Mouse (Mus musculus): ENCODE data around the gene Hspa8.

Gene Hspa8

DNA sequence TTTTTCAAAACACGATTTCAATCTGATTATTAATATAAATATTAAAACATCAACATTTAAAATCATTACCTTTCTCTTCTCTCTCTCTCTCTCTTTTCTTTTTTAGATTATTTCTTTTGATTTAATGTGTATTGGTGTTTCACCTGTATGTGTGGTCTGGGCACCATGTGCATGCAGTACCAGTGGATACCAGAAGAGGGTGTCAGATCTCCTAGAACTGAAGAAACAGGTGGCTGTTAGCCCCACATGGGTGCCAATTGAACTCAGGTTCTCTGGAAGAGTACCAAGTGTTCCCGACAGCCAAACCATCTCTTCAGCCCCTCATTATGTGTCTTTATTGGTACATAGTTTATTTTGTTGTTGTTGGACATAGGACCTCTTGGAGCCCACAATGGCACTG lies 11.1 kb downstream of the Hspa8 start:
- no peak for DNase-seq

DNA sequence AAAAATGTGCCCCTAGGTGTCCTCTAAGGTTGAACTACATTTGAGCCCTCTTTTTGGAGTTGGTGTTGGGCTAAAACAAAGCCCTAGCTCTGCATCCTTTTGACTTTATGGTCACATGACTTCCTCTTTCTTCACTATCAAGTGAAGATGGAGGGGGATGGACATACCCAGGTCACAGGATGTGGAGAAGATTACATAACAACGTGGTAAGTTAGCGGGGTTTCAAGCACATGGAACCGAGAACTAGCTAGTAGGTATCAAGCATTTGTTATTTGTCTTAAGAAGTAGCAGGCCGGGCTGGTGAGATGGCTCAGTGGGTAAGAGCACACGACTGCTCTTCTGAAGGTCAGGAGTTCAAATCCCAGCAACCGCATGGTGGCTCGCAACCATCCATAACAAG lies 13.3 kb downstream of the Hspa8 start:
- no peak for DNase-seq

DNA sequence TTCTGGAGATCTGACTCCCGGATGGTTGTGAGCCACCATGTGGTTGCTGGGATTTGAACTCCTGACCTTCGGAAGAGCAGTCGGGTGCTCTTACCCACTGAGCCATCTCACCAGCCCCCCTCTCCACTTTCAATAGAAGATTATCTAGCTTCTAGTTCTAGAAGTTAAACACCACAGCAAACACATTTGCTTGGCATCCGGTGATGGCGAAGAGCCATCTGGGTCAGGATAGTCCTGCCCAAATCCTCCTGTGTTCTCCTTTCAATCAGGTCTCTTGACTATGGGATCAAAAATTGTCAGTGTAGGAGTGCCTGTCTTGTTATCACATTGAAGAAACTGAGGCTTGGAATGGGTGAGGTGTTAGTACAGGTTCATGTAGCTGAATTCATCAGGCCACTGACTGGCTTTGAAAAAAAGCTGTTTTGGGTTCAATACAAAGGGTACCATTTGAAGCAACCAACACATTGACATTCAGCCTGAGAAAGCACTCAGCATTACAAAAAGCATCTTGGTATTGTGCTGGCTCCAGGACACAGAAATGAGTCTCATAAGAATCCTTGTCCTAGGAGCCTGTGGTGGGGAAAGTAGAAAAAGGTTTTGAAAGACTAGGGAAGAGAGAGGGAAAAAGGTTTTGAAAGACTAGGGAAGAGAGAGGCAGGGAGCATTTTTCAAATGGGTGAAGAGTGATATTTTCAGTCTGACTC lies 16.7 kb downstream of the Hspa8 start:
- DNase-seq: no peak

DNA sequence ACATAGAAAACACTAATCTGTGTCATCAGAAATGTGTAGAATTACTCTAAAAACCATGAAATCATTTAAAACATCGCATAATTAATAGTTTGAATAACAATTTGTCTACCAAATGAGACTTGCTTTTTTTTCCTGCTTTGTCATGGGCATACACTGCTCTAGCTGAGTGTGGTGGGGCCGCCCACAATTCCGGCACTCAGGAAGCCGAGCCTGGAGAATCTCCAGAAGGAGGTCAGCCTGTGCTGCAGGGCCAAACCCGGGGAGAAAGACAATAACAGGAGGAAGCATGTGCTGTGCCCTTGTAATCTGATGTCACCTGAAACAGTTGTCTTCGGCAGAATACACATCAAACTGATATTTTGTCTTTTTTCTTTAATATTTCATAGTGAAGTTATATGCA lies 24.8 kb downstream of the Hspa8 start:
- peak; percentile 49 for DNase-seq

DNA sequence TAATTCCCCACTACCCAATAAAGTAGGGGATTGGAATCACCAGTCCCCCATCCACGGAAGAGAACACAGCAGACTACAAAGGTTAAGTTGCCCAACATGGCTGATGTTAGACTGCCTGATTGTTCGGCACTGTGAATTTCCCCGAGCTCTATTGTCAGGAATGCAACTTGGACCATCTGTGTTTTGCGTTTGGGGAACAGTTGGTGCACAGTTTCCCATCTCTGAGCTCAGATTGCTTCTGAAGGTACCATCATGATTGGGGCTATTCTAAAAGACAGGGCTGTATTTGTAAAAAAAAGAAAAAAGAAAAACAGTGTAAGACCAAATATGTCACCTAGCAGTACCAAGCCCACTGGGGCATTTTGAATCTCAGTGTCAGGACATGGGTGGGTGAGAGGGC lies 26.6 kb downstream of the Hspa8 start:
- no peak for DNase-seq

DNA sequence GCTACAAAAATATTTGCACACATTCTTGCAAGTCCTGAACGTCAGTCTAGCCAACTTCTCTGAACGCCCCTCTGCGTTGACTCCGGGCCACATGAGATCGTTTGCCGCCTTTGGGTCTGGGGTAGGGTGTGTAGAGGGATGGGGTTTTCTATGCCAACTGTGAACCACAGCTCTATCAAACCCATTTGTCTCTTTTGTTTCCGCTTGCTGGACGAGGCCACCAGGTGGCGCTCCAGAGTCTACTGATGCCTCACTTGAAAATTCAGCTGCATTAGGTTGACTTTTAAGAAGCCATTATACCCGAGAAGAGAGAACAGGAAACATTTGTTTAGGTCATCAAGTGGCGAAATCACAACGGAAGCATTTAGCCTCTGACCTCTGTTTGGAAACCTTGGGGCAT lies 33.8 kb downstream of the Hspa8 start:
- peak; percentile 76 for DNase-seq

DNA sequence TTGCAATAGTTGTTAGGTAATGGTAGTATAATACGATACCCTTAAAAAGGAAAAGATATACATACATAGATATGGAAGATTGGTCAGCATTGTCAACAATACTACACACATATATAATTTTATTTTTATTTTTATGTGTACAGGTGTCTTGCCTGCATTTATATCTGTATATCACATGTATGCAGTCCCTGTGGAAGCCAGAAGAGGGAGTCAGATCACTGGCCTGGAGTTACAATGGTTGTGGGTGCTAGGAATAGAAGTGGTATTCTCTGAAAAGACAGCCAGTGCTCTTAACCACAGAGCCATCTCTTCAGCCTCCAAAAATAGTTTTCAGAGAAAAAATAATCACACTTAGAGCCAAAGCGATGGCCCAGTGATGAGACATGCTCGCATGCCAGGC lies 35.9 kb downstream of the Hspa8 start:
- no peak for DNase-seq

DNA sequence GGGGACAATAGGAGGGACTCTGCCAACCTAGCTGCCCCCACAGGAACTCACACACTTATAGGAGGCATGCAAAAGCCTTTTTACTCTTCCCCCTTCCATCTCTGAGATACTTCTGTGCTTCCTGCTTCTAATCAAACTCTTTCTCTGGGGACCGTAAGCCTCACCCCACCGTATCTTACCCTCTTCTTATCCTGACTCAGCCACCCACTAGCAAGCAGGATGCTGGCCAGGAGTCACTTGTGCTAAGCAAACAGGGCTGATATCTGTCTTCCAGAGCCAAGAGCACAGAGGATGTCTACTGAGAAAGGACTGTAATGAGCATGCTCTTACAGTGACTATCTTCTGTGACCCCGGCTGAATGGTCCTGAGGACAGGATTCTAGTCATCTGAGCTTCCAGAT lies 38.9 kb downstream of the Hspa8 start:
- no peak for DNase-seq

DNA sequence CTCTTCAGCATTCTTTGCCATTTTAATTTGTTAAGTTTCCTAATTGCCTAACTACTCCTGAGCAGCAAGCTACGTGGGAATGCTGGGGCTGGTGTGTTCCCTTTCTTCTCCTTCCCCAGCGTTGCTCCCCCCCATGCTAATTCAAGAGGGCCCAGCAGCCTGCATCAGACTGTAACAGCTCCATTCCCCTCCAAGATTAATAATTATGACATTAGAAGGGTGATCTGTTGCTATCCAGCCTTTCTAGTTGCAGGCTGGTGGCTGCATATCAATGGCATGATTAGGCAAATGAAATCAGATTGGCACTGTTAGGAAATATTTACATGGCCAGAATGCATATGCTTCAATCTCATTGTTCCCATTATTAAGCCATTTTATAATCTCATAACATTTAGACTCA lies 50.7 kb downstream of the Hspa8 start:
- no peak for DNase-seq

DNA sequence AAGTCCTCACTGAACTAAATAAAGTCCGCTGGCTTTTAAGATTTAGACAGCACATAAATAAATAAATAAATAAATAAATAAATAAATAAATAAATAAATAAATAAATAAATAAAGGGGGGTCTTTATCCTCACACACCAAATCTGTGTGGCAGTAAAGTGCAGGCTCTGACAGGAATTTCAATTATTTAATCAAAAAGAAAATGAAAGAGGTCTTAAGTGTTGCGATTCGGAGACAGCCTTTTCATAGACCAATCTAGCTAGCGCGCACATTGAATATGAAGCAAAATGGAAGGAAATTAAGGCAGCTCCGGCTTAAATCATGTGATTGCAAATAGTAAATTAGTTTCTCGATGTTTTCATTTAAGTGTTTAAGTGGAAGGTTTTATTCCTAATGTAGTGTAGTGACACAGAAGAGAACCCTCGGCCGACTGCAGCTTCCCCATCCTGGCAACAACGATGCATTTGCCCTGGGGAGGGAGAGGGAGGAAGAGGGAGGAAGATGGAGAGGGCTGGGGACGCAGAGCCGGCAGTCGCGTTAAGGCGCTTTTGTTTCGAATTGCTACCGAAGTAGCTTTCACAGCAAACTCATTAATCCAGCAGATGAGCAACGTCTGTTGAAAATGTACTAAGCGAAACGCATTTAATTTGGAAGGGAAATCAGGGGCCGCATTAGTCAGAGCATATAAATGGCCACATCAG lies 57.8 kb downstream of the Hspa8 start:
- no peak for DNase-seq

DNA sequence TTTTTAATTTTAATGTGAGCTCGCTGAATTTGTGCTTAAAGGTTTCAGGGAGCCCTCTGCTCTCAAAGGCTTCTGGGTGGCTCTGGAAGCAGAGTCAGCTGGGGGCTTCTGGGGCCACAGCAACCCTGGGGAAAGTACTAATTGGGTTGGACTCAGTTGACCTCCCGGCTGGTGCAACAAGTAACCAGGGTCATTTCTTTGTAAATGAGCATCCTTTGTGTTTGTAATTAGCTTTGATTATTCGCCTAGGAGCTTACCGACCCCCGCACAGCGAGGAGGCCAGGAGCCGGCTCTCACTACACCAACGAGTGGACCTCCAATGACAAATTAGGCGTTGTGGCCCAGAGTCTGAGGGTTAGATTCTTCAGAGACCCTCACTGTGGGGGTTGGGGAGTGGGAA lies 58.4 kb downstream of the Hspa8 start:
- DNase-seq: no peak

Data from kidney, postnatal 14 days (tissue).